Mouse (Mus musculus): Measurements from ENCODE around the gene 1700030J22Rik. TPM values are rescaled to one million over a fixed set of nuclear protein-coding genes. Genes with fewer than 3 reads are reported as not detected.

Gene 1700030J22Rik
- 0.53 and 0.55 TPM in 2 replicates for polyA plus RNA-seq (2012; rRNA removed)

DNA sequence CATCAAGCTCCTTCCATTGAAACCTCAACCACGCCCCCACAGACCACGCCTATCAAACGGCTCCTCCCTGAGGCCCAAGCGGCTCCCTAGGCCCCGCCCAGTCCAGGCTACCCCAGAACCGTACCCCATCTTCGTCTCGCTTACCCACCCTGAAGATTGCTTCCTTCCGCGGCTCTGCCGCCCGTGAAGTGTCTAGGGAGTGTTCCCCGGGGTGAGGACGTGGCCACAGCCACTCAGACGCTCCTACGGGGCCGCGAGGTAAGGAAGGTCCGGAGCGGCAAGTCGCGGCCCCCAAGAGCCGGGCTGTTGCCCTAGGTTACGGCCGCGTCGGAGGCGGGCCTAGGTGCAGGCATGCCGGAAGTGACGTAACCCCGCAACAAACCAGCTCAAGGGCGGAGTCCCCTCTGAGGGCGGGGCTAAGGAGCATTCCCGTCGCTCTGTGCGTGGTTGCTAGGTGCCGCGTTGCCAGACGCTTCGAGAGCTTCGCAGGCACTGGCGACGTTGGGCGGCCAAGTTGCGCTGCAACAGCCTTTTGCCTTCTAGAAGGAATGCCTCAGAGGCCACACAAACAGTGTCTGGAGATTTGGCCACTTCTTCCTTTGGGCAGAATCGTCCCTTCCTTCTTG is at the start of gene 1700030J22Rik:
Gene 1700030J22Rik, minus strand, starts transcription at position 329 of the 626 bp plus-strand sequence.
- TF ChIP-seq CTCF (IDR thresholded peaks at IDR 0.05; ENCODE audit: borderline replicate concordance, control insufficient read depth, extremely low read depth, insufficient read depth, low read length, poor library complexity) (0 out of 2 replicates have a peak, but pooled peaks have one; percentile 47), POLR2A (IDR thresholded peaks at IDR 0.05; ENCODE audit: control insufficient read depth, extremely low read depth, insufficient read depth, low read length, poor library complexity) (no peak)
- WGBS, result under 1% methylated on average over 46 of the region's 46 CpGs

DNA sequence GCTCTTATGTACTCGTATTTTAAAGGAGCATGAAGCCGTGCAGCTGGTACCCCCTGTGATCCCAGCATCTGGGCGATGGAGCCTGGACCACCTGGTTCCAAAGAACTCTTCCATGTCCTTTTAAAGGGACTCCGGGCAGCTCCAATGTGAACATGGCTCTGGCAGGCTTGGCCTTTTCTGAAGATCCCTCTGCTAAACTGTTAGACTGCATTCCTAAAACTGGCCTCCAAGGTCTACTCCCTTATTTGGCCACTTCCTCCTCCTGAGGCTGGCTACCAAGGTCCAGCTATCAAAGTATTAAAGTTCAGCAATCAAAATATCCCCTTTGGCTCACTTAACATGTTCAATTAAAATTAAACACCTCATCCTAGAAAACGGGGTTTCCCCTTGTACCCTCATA is 48.8 kb upstream of the 1700030J22Rik start:
- no peaks in the 10 kb centered on the region for H3K27me3 ChIP-seq (ENCODE audit: control insufficient read depth, insufficient read depth, low read length)
- H3K36me3 ChIP-seq (ENCODE audit: control insufficient read depth, insufficient read depth, low read length), result no peaks in the 10 kb centered on the region
- 94% methylated on average over 5 of the region's 5 CpGs for WGBS
- no peak overlapping the region for H3K27ac ChIP-seq (ENCODE audit: control insufficient read depth, insufficient read depth, low read length)
- H3K4me1 ChIP-seq (replicated peaks; ENCODE audit: control insufficient read depth, insufficient read depth, low read length), result no peaks in the 10 kb centered on the region
- DNase-seq, result no peak
- no peak overlapping the region for H3K4me3 ChIP-seq (ENCODE audit: control insufficient read depth, insufficient read depth, low read length)
- TF ChIP-seq POLR2A (IDR thresholded peaks at IDR 0.05; ENCODE audit: control insufficient read depth, extremely low read depth, insufficient read depth, low read length, poor library complexity), result no peak
- TF ChIP-seq CTCF (IDR thresholded peaks at IDR 0.05; ENCODE audit: borderline replicate concordance, control insufficient read depth, extremely low read depth, insufficient read depth, low read length, poor library complexity), result no peak

More for the DNA sequence above, at the start of gene 1700030J22Rik:
- Histone ChIP-seq H3K4me1 (replicated peaks; ENCODE audit: control insufficient read depth, insufficient read depth, low read length) (peaks cover 12% of the 10 kb centered on the region), H3K36me3 (ENCODE audit: control insufficient read depth, insufficient read depth, low read length) (no peaks in the 10 kb centered on the region), H3K27ac (ENCODE audit: control insufficient read depth, insufficient read depth, low read length) (no peak within 1 kb of the TSS), H3K27me3 (ENCODE audit: control insufficient read depth, insufficient read depth, low read length) (no peaks in the 10 kb centered on the region), H3K4me3 (ENCODE audit: control insufficient read depth, insufficient read depth, low read length) (peak within 1 kb of the TSS; percentile 82)
- DNase-seq, result peak; percentile 98

DNA sequence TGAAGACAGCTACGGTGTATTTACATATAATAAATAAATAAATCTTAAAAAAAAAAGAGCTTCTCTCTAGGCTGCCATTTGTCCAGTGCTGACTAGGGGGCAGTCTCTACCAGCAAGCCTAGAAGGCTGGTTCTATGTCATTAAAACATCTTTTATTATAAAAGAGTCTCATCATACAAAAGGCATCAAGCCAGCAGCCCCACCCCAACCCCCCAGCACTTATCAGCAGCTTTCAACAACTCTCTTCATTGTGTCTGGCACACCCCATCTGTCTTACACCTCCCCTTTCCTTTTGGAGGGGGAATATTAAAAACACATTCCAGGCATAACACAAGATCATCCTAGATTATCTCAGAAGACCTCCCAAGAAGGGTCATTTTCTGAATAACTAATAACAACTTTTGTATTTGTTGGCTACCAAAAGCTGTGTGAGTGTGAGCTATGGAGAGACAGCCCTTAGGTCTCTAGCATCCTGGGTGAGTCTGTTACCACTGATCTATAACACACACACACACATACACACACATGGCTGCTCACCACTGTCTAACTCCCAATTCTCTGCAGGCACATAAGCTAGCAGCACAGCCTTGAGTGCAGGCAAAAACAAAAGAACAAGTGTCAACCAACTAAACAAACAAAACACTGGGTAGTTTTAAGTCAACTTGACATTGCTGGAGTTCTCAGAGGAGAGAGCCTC is 43.7 kb upstream of the 1700030J22Rik start:
- Histone ChIP-seq H3K36me3 (ENCODE audit: control insufficient read depth, insufficient read depth, low read length) (no peaks in the 10 kb centered on the region), H3K27me3 (ENCODE audit: control insufficient read depth, insufficient read depth, low read length) (no peaks in the 10 kb centered on the region), H3K27ac (ENCODE audit: control insufficient read depth, insufficient read depth, low read length) (no peak overlapping the region), H3K4me3 (ENCODE audit: control insufficient read depth, insufficient read depth, low read length) (no peak overlapping the region), H3K4me1 (replicated peaks; ENCODE audit: control insufficient read depth, insufficient read depth, low read length) (no peaks in the 10 kb centered on the region)
- no peak for DNase-seq
- TF ChIP-seq POLR2A (IDR thresholded peaks at IDR 0.05; ENCODE audit: control insufficient read depth, extremely low read depth, insufficient read depth, low read length, poor library complexity) (no peak), CTCF (IDR thresholded peaks at IDR 0.05; ENCODE audit: borderline replicate concordance, control insufficient read depth, extremely low read depth, insufficient read depth, low read length, poor library complexity) (no peak)
- WGBS, result 70% methylated on average over 1 of the region's 1 CpGs

DNA sequence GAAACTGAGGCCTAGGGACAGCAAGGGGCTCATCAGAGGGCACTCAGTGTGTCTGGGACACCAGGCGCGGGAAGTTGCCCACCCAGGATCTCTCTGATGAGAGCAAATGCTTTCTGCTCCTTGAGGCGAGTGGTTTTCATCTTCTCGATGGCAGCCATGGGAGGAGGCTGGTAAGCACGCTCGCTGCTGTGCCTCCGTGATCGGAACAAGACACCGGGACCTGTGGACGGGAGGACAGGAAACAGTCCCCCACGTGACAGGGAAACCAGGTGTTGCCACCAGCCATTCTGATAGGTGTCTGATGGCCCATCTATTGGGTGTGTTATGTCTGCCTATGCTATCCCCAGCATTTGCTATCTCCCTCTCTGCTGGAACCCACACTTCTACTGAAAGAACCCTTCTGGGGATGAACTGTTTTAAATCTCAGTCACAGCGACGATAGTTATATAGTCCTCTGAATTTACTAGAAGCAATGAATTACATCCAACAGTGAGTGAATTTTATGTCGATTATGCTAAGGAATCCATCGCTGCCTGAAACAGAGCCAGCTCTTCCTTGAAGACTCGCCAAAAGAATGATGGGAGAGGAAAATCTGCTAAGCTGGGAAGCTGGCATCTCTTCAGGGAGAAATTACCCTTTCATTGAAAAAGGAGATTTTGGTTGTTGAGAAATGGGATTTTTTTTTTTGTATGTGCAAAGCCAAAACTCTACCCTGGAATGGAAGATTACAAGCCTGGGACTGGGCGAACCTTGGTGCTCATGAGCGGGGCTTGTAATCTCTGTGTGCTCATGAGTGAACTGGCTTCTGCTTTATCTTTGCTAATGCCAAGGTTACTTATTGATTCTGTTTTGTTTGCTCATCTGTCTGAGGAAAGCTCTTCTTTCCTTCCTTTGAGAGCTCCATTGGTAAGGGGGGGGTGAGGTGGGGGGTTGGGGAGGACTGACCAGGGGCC is 40.8 kb upstream of the 1700030J22Rik start:
- H3K36me3 ChIP-seq (ENCODE audit: control insufficient read depth, insufficient read depth, low read length), result no peaks in the 10 kb centered on the region
- DNase-seq, result no peak
- WGBS, result 92% methylated on average over 18 of the region's 18 CpGs
- H3K27me3 ChIP-seq (ENCODE audit: control insufficient read depth, insufficient read depth, low read length), result no peaks in the 10 kb centered on the region
- no peak overlapping the region for H3K27ac ChIP-seq (ENCODE audit: control insufficient read depth, insufficient read depth, low read length)
- H3K4me3 ChIP-seq (ENCODE audit: control insufficient read depth, insufficient read depth, low read length), result no peak overlapping the region
- no peak for TF ChIP-seq POLR2A (IDR thresholded peaks at IDR 0.05; ENCODE audit: control insufficient read depth, extremely low read depth, insufficient read depth, low read length, poor library complexity)
- TF ChIP-seq CTCF (IDR thresholded peaks at IDR 0.05; ENCODE audit: borderline replicate concordance, control insufficient read depth, extremely low read depth, insufficient read depth, low read length, poor library complexity), result no peak
- no peaks in the 10 kb centered on the region for H3K4me1 ChIP-seq (replicated peaks; ENCODE audit: control insufficient read depth, insufficient read depth, low read length)

DNA sequence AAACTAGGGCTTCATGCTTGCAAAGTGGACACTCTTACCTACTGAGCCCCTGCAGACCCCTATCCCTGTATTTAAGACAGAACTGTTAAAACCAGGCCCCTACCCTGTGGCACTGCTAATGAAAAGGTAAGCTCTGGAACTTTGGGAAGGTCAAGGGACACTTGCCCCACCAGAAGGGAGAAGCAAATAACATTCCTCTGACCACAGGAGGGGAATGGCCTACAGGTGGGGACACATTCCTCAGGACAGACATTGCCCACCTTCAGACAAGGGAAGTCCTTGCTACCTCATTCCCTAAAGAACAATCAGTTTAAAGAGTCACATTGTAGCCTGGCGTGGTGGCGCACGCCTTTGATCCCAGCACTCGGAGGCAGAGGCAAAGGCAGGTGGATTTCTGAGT is 39.1 kb upstream of the 1700030J22Rik start:
- H3K27ac ChIP-seq (ENCODE audit: control insufficient read depth, insufficient read depth, low read length), result no peak overlapping the region
- no peaks in the 10 kb centered on the region for H3K27me3 ChIP-seq (ENCODE audit: control insufficient read depth, insufficient read depth, low read length)
- DNase-seq, result no peak
- TF ChIP-seq CTCF (IDR thresholded peaks at IDR 0.05; ENCODE audit: borderline replicate concordance, control insufficient read depth, extremely low read depth, insufficient read depth, low read length, poor library complexity) (no peak), POLR2A (IDR thresholded peaks at IDR 0.05; ENCODE audit: control insufficient read depth, extremely low read depth, insufficient read depth, low read length, poor library complexity) (no peak)
- no peak overlapping the region for H3K4me3 ChIP-seq (ENCODE audit: control insufficient read depth, insufficient read depth, low read length)
- 96% methylated on average over 4 of the region's 4 CpGs for WGBS
- no peaks in the 10 kb centered on the region for H3K4me1 ChIP-seq (replicated peaks; ENCODE audit: control insufficient read depth, insufficient read depth, low read length)
- H3K36me3 ChIP-seq (ENCODE audit: control insufficient read depth, insufficient read depth, low read length), result no peaks in the 10 kb centered on the region

DNA sequence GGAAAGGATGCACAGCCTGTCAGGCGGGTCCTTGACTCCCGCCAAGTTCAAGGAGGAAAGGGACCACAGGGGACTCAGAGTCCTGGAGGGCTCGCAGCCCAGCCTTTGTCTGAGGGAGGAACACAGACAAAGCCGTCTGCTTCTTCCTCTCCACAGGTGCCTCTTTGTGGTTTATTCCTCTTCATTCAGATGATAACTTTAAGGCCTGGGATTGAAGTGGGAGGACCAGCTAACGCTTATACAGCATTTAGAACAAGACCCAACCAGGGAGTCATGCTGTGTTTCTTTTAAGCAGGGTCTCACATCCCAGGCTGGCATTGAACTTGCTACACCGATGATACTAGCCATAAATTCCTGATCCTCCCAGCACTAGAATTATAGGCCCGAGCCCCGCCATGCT is 38.2 kb upstream of the 1700030J22Rik start:
- WGBS, result 66% methylated on average over 8 of the region's 8 CpGs
- no peak for DNase-seq
- Histone ChIP-seq H3K4me3 (ENCODE audit: control insufficient read depth, insufficient read depth, low read length) (no peak overlapping the region), H3K4me1 (replicated peaks; ENCODE audit: control insufficient read depth, insufficient read depth, low read length) (no peaks in the 10 kb centered on the region), H3K27ac (ENCODE audit: control insufficient read depth, insufficient read depth, low read length) (no peak overlapping the region), H3K27me3 (ENCODE audit: control insufficient read depth, insufficient read depth, low read length) (no peaks in the 10 kb centered on the region), H3K36me3 (ENCODE audit: control insufficient read depth, insufficient read depth, low read length) (no peaks in the 10 kb centered on the region)
- no peak for TF ChIP-seq POLR2A (IDR thresholded peaks at IDR 0.05; ENCODE audit: control insufficient read depth, extremely low read depth, insufficient read depth, low read length, poor library complexity)
- no peak for TF ChIP-seq CTCF (IDR thresholded peaks at IDR 0.05; ENCODE audit: borderline replicate concordance, control insufficient read depth, extremely low read depth, insufficient read depth, low read length, poor library complexity)

Measured in thymus, adult 2 months (tissue).